Mouse (Mus musculus): ENCODE measurements around the gene Fam131a.
A peak's percentile ranks its signal among the peaks of the same experiment; 100 is the strongest.
"Not testable (repeated sequence)": the region's sequence is repeated elsewhere in the genome, so short reads cannot be mapped to it uniquely, and the experiment has no call there.

The Fam131a gene

DNA sequence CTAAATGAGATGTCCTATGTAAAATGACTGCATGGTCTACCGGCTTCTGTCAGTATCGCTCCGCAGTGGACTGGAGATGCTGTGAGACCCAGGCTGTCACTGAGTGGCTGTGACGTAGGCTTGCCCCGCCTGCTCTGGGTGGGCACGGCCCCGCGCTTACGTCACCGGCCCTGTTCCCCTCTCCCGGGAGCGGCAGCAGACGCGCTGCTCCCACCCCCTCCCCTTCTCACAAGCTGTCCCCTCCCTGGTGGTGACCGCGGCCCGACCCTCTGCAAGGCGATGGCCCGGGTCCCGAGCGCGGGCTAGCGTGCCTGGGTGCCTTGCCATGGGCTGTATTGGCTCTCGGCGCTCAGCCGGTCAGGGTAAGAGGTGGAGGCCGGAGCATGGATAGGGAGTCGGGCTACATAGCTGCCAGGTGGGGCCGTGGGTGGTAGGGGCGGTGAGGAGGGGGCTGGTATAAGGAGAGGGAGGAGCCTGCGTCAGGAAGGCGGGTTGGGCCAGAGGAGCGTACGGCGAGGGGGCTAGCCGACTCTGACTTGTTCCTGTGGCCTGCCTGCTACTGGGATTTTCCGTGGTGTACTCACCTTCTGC, at the start of gene Fam131a:
Gene Fam131a (plus strand): TSS at position 131 of the 591 bp plus-strand sequence.
- H3K9me3 ChIP-seq (ENCODE audit: low read length), result no peaks in the 10 kb centered on the region
- peaks cover 47% of the 10 kb centered on the region for H3K36me3 ChIP-seq (ENCODE audit: insufficient read depth, low read length)
- TF ChIP-seq CTCF (conservative IDR thresholded peaks at IDR 0.05; ENCODE audit: low read length), result no peak
- no peak for TF ChIP-seq POU5F1 (IDR thresholded peaks at IDR 0.05; ENCODE audit: borderline replicate concordance, low read length)
- no peak for TF ChIP-seq NANOG (IDR thresholded peaks at IDR 0.05; ENCODE audit: borderline replicate concordance, low read length)
- H3K4me3 ChIP-seq (replicated peaks; ENCODE audit: low read length), result peak within 1 kb of the TSS; percentile 82
- peaks cover 78% of the 10 kb centered on the region for H3K4me1 ChIP-seq (replicated peaks; ENCODE audit: low read depth, low read length)
- peaks cover 27% of the 10 kb centered on the region for H3K27me3 ChIP-seq (ENCODE audit: insufficient read depth, low read length)

DNA sequence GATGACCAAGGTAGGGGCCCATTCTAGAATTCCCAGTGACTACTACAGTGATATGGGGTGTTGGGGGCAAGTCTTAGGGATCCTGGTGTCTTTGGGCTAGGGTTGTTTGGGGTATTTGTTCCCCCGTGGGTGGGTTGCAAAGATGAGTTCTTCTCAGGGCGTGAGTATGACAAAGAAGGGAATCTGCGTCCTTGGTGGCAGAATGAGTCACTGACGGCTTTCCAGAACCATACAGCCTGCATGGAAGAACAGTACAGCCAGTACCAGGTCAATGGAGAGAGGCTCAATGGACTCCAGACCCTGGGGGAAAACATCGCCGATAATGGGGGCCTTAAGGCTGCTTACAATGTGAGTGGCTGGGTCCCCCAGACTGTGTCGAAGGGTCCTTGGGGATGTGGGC, 49.1 kb upstream of the Fam131a start:
- Histone ChIP-seq H3K36me3 (ENCODE audit: insufficient read depth, low read length) (peaks cover 23% of the 10 kb centered on the region), H3K4me1 (replicated peaks; ENCODE audit: low read depth, low read length) (0 out of 2 replicates have a peak, but pooled peaks cover 9% of the 10 kb centered on the region), H3K9me3 (ENCODE audit: low read length) (no peaks in the 10 kb centered on the region), H3K27me3 (ENCODE audit: insufficient read depth, low read length) (no peaks in the 10 kb centered on the region), H3K4me3 (replicated peaks; ENCODE audit: low read length) (no peak overlapping the region)
- no peak for TF ChIP-seq POU5F1 (IDR thresholded peaks at IDR 0.05; ENCODE audit: borderline replicate concordance, low read length)
- TF ChIP-seq CTCF (conservative IDR thresholded peaks at IDR 0.05; ENCODE audit: low read length), result no peak
- no peak for TF ChIP-seq NANOG (IDR thresholded peaks at IDR 0.05; ENCODE audit: borderline replicate concordance, low read length)

DNA sequence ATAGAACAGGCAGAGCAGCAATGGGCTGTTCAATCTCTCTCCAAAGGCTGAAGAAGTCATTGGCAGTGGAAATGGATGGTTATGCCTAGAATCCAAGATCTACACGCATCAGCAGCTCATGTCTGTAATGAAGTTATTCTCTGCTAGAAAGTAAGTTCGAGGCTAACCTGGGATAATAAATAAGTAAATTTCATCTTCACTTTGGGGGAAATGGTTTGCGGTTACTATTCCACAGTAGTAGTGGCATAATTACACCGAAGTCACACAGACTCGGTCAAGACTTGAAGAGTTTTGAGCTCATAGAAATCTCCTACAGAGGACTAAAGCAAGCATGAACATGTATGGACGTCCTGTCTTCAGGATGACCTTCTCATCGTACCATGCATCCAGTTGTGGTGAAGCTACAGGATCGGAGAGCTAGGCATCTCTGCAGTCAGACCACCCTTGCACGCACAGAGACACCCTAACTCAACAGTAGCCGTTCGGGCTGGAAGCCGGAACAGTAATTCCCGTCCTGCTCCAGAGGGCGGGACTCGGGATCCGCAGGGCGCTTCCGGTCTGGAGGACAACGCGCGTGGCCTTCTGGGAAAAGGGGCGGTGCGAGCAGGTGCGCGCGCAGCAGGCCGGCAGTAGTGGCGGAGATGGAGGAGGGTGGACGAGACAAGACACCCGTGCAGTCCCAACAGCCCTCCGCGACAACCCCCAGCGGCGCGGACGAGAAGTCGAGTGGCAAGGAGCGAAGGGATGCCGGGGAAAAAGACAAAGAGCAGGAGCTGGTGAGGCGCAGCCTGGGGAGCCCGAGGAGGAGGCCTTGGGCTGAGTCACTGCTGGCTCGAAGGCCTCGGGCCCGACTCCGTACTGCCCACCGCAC, 41.7 kb upstream of the Fam131a start, which contains the start of gene Psmd2:
Gene Psmd2 (plus strand): TSS at position 577 of the 871 bp plus-strand sequence.
- Histone ChIP-seq H3K4me3 (replicated peaks; ENCODE audit: low read length) (peak within 1 kb of the TSS; percentile 97), H3K36me3 (ENCODE audit: insufficient read depth, low read length) (peaks cover 39% of the 10 kb centered on the region), H3K27me3 (ENCODE audit: insufficient read depth, low read length) (no peaks in the 10 kb centered on the region), H3K9me3 (ENCODE audit: low read length) (no peaks in the 10 kb centered on the region), H3K4me1 (replicated peaks; ENCODE audit: low read depth, low read length) (peaks cover 23% of the 10 kb centered on the region)
- no peak for TF ChIP-seq POU5F1 (IDR thresholded peaks at IDR 0.05; ENCODE audit: borderline replicate concordance, low read length)
- TF ChIP-seq CTCF (conservative IDR thresholded peaks at IDR 0.05; ENCODE audit: low read length), result no peak
- no peak for TF ChIP-seq NANOG (IDR thresholded peaks at IDR 0.05; ENCODE audit: borderline replicate concordance, low read length)

DNA sequence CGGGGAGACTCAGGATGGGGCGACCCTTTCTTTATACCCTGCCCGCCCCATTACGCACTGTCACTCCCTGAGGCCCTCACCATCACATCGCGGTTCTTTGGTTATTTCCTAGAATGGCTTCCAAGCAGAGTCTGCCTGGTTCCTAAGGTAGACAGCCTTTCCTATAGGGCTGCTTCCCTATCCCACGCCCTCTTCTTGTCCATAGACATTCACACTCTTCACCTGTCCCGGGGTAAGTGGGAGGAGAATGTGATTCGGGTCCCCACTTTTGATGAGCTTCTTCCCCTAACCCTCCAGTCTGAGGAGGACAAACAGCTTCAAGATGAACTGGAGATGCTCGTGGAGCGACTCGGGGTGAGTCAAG, 41.1 kb upstream of the Fam131a start:
- TF ChIP-seq POU5F1 (IDR thresholded peaks at IDR 0.05; ENCODE audit: borderline replicate concordance, low read length), result no peak
- TF ChIP-seq NANOG (IDR thresholded peaks at IDR 0.05; ENCODE audit: borderline replicate concordance, low read length), result no peak
- no peak for TF ChIP-seq CTCF (conservative IDR thresholded peaks at IDR 0.05; ENCODE audit: low read length)
- no peaks in the 10 kb centered on the region for H3K27me3 ChIP-seq (ENCODE audit: insufficient read depth, low read length)
- H3K36me3 ChIP-seq (ENCODE audit: insufficient read depth, low read length), result peaks cover 45% of the 10 kb centered on the region
- H3K4me1 ChIP-seq (replicated peaks; ENCODE audit: low read depth, low read length), result peaks cover 23% of the 10 kb centered on the region
- H3K9me3 ChIP-seq (ENCODE audit: low read length), result no peaks in the 10 kb centered on the region
- H3K4me3 ChIP-seq (replicated peaks; ENCODE audit: low read length), result peak overlapping the region; percentile 97

GRCm38 (mm10) chr16:20653315-20653714, 39.7 kb upstream of the Fam131a start:
- Histone ChIP-seq H3K9me3 (ENCODE audit: low read length) (no peaks in the 10 kb centered on the region), H3K27me3 (ENCODE audit: insufficient read depth, low read length) (no peaks in the 10 kb centered on the region), H3K4me3 (replicated peaks; ENCODE audit: low read length) (no peak overlapping the region), H3K36me3 (ENCODE audit: insufficient read depth, low read length) (peaks cover 59% of the 10 kb centered on the region), H3K4me1 (replicated peaks; ENCODE audit: low read depth, low read length) (peaks cover 24% of the 10 kb centered on the region)
- TF ChIP-seq NANOG (IDR thresholded peaks at IDR 0.05; ENCODE audit: borderline replicate concordance, low read length) (no peak), CTCF (conservative IDR thresholded peaks at IDR 0.05; ENCODE audit: low read length) (peak; percentile 23), POU5F1 (IDR thresholded peaks at IDR 0.05; ENCODE audit: borderline replicate concordance, low read length) (no peak)

DNA sequence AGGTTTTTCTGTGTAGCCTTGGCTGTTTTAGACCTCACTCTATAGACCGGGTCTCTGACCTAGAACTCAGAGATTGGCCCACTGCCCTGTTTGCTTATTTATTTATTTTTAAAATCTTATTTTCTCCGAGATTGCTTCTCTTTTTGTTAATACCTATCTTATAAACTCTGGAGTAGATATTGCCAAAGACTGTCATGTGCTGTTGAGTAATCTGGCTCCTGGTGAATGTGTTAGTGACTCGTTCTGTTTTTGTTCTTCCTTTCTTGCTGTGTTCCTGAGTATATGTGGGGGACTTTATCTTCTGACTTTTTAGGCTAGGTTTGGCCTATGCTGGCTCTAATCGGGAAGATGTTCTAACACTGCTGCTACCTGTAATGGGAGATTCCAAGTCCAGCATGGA, 35.4 kb upstream of the Fam131a start:
- H3K27me3 ChIP-seq (ENCODE audit: insufficient read depth, low read length), result no peaks in the 10 kb centered on the region
- no peak overlapping the region for H3K4me3 ChIP-seq (replicated peaks; ENCODE audit: low read length)
- TF ChIP-seq POU5F1 (IDR thresholded peaks at IDR 0.05; ENCODE audit: borderline replicate concordance, low read length) (no peak), CTCF (conservative IDR thresholded peaks at IDR 0.05; ENCODE audit: low read length) (no peak), NANOG (IDR thresholded peaks at IDR 0.05; ENCODE audit: borderline replicate concordance, low read length) (no peak)
- H3K4me1 ChIP-seq (replicated peaks; ENCODE audit: low read depth, low read length), result peaks cover 13% of the 10 kb centered on the region
- peaks cover 100% of the 10 kb centered on the region for H3K36me3 ChIP-seq (ENCODE audit: insufficient read depth, low read length)
- no peaks in the 10 kb centered on the region for H3K9me3 ChIP-seq (ENCODE audit: low read length)

- peaks cover 18% of the 10 kb centered on the region for H3K36me3 ChIP-seq (ENCODE audit: insufficient read depth, low read length)
- H3K4me3 ChIP-seq (replicated peaks; ENCODE audit: low read length); H3K27me3 ChIP-seq (ENCODE audit: insufficient read depth, low read length); H3K9me3 ChIP-seq (ENCODE audit: low read length): not testable (repeated sequence)
- H3K4me1 ChIP-seq (replicated peaks; ENCODE audit: low read depth, low read length), result peaks cover 41% of the 10 kb centered on the region
Measured at GRCm38 (mm10) chr16:20668013-20668412, 25.0 kb upstream of the Fam131a start, which contains the start of gene Eif4g1. TSS of gene Eif4g1 (plus strand) at chr16:20668313.

DNA sequence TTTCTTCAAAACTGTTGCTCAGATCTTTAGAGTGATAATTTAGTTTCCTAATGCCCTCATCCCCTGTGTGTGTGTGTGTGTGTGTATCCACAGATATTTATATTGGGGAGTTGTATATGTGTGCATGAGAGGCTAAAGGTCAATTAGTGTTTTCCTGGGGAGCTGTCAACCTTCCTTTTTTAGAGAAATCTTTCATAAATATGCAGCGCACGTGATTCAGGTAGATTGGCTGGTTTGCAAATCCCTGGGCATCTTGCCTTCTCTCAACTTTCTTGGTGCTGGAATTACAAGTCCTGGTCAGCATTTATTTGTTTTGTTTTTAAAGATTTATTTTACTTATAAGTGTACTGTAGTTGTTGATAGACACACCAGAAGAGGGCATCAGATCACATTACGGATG, 22.8 kb upstream of the Fam131a start:
- Histone ChIP-seq H3K4me3 (replicated peaks; ENCODE audit: low read length) (no peak overlapping the region), H3K36me3 (ENCODE audit: insufficient read depth, low read length) (peaks cover 15% of the 10 kb centered on the region), H3K4me1 (replicated peaks; ENCODE audit: low read depth, low read length) (peaks cover 39% of the 10 kb centered on the region), H3K27me3 (ENCODE audit: insufficient read depth, low read length) (no peaks in the 10 kb centered on the region), H3K9me3 (ENCODE audit: low read length) (no peaks in the 10 kb centered on the region)
- TF ChIP-seq CTCF (conservative IDR thresholded peaks at IDR 0.05; ENCODE audit: low read length), result no peak

All from E14TG2a.4 (cell line).